Mouse (Mus musculus) CD8-positive naive resting alpha-beta T cell, adult 57 days (primary cell): ENCODE measurements around the gene Mycs. TPM values are rescaled to one million over a fixed set of nuclear protein-coding genes. Genes with fewer than 3 reads are reported as not detected.

Experiments
- total RNA-seq: library from RNA; stranded (reverse); gene quantifications from one replicate; pipeline ENCODE4 v1.2.4, GENCODE M21; 2023

Gene Mycs
- total RNA-seq = not detected

GRCm38 (mm10) chrX:5469165-5469564 lies at the start of gene Mycs:
Gene Mycs (minus strand): TSS chrX:5469265.

Other genes starting within 250 kb of the Mycs start
- gene Btbd35f7, start 199.8 kb upstream of the Mycs start, total RNA-seq = not detected